In the genomic region with DNA sequence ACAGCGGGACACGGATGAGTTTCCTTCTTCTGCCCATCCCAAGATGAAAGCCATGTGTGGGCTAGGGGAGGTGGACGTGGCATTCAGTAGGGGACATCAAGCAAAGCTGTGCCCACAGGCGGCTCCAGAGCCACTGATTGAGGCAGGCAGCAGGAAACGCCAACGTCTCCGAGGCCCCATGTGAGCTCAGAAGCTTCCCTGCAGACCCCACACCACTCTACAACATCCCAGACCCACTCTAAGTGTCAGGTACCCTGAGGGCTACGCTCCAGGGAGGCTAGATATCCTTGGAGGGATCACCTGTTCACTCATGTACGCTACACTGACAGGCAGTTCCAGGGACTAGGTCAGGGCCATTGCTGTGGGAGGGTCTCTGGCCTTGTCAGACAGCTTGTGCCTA, we compare ENCODE assay signal across 26 mouse cellular contexts.
"Had no signal": no experiment of that assay in that cellular context is flagged by ENCODE, and none has a peak within 500 bp of the region (broad histone marks: within the 10 kb centered on the region; RNA-seq: fewer than 3 reads in every experiment).

No protein-coding gene starts in this region.

- H3K9me3 ChIP-seq: hindbrain, embryonic 13.5 days; hindbrain, embryonic 15.5 days; intestine, embryonic 15.5 days; limb, embryonic 12.5 days; liver, embryonic 13.5 days; liver, embryonic 15.5 days had no signal

- DNase-seq: gastrocnemius, adult 2 months; gastrocnemius, postnatal 10 days; gastrocnemius, postnatal 25 days; heart, adult 2 months; heart, postnatal 10 days; heart, postnatal 4 days; kidney, adult 18-20 months; kidney, adult 8-10 months; kidney, postnatal 10 days; kidney, postnatal 25 days; kidney, postnatal 4 days; left cerebral cortex, postnatal 4 days; liver; liver, embryonic 13.5 days; liver, postnatal 0 days had no signal

- H3K27ac ChIP-seq: gastrocnemius, adult 2 months; heart, adult 2 months; hindbrain, embryonic 13.5 days; hindbrain, embryonic 15.5 days; intestine, embryonic 15.5 days; layer of hippocampus, adult 2 months; left cerebral cortex, adult 2 months; limb, embryonic 12.5 days; liver, embryonic 13.5 days; liver, embryonic 15.5 days had no signal

- ATAC-seq: inflammation-experienced regulatory T-cells, adult 6 months; intestine, embryonic 15.5 days; intestine, postnatal 0 days; liver, postnatal 0 days had no signal

- H3K9ac ChIP-seq: hindbrain, embryonic 13.5 days; hindbrain, embryonic 15.5 days; intestine, embryonic 15.5 days; limb, embryonic 12.5 days; liver, embryonic 13.5 days; liver, embryonic 15.5 days; liver, postnatal 0 days had no signal

- H3K27me3 ChIP-seq: hindbrain, embryonic 15.5 days; intestine, embryonic 15.5 days; limb, embryonic 12.5 days; liver, embryonic 13.5 days; liver, embryonic 15.5 days had no signal

- H3K4me1 ChIP-seq: liver, embryonic 13.5 days; liver, embryonic 15.5 days had no signal

- H3K4me3 ChIP-seq: gastrocnemius, adult 2 months; heart, adult 2 months; hindbrain, embryonic 13.5 days; hindbrain, embryonic 15.5 days; intestine, embryonic 15.5 days; layer of hippocampus, adult 2 months; left cerebral cortex, adult 2 months; limb, embryonic 12.5 days; liver, embryonic 13.5 days; liver, embryonic 15.5 days had no signal

- H3K36me3 ChIP-seq: hindbrain, embryonic 13.5 days; hindbrain, embryonic 15.5 days; intestine, embryonic 15.5 days; limb, embryonic 12.5 days; liver, embryonic 13.5 days; liver, embryonic 15.5 days had no signal

- H3K4me2 ChIP-seq: heart, embryonic 11.5 days; hindbrain, embryonic 13.5 days; hindbrain, embryonic 15.5 days; intestine, embryonic 15.5 days; limb, embryonic 12.5 days; liver, embryonic 11.5 days; liver, embryonic 13.5 days; liver, embryonic 15.5 days had no signal
